Mouse (Mus musculus): ENCODE measurements at regions not wholly inside any gene's neighbourhood (a gene's known extent, or its start where the extent isn't known, plus 50 kb on each side); places are given as distances from the start of the nearest gene placed in this dataset.

DNA sequence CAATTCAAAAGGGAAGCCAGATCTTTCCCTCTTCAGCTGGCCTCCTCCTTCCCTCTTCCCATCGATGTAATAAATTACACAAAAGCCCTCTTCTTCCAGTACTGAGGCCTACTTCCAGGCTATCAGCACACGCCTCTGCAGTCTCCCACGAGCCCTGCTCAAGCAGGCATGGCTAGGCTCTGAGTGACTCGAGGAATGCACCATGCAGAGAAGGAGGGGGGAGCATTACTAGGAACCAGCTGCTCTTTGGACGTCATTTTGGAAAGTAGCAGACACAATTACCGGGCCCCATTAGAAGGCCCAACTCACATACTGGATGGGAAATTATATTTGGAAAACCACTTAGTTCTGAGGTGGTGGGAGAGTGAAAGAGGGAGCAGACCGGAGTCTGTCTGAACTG, 253.7 kb downstream of the Cd83 start:
- DNase-seq, result no peak

GRCm38 (mm10) chr13:44040640-44041039, 256.1 kb downstream of the Cd83 start:
- DNase-seq, result no peak

- DNase-seq, result no peak
Measured at GRCm38 (mm10) chr13:44042730-44043493, 258.3 kb downstream of the Cd83 start.

- DNase-seq, result no peak
Measured at GRCm38 (mm10) chr13:44043494-44043885, 258.9 kb downstream of the Cd83 start.

- no peak for DNase-seq
Measured at GRCm38 (mm10) chr13:44044546-44045216, 260.1 kb downstream of the Cd83 start.

GRCm38 (mm10) chr13:44046436-44046835, 261.9 kb downstream of the Cd83 start:
- DNase-seq, result no peak

- no peak for DNase-seq
Measured at GRCm38 (mm10) chr13:44054157-44054556, 269.6 kb downstream of the Cd83 start.

- no peak for DNase-seq
Measured at GRCm38 (mm10) chr13:44055573-44056491, 271.3 kb downstream of the Cd83 start.

DNA sequence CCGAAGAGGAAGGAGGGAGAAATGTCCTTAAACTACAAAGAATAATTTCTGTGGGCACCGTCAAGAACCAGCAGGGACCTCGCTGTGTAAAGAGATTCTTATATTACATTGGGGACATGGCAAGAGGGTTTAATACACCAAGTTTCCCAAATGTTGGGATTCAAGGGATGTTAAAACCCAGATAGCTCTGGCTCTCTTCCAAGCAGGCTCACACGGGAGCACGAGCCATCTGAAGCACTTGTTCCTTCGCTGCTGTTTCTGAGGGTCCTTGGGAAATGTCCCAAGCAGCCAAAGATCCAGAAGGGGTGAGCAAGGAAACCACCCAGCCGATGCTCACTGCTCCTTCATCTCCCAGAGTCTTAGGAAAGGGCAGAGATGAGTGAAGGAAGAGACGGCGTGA, 272.1 kb downstream of the Cd83 start:
- DNase-seq, result no peak

DNA sequence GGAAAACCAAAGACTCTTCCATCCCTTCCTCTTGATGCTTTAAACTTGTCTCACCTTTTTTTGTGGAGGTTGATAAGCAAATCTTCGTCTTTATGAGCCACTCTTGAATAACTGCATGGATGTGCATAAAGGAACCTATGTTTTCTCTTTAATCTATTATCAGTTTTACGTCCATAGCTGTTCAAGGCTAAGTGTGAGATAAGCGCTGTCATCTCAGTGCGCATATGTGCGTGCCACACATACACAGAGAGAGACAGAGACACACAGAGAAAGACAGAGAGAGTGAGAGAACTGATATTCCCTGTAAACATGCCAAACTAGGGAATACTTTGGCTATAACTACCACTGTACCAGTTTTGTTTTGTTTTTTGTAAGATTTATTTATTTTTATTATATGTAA, 273.0 kb downstream of the Cd83 start:
- DNase-seq, result no peak

- DNase-seq, result no peak
Measured at GRCm38 (mm10) chr13:44058277-44058676, 273.7 kb downstream of the Cd83 start.

DNA sequence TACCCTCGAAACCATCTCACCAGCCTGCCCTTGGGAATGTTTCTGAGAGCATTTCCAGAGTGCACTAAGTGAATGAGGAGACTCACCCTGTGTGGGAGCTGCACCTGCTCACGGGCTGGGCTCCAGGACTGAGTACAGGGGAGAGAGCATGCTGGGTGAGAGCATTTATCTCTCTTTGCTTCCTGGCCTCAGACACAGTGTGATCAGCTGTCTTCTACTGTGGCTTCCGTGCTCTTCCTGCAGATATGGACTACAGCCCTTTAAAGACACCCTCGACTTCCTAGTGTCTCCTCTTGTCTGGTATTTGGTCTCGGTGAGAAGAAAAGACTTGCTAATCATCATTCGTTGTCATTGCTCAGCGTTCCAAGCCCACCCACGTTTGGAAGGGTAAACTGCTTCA, 274.9 kb downstream of the Cd83 start:
- DNase-seq, result no peak

GRCm38 (mm10) chr13:44061286-44061685, 276.7 kb downstream of the Cd83 start:
- DNase-seq, result no peak

- DNase-seq, result no peak
Measured at GRCm38 (mm10) chr13:44061721-44062300, 277.2 kb downstream of the Cd83 start.

DNA sequence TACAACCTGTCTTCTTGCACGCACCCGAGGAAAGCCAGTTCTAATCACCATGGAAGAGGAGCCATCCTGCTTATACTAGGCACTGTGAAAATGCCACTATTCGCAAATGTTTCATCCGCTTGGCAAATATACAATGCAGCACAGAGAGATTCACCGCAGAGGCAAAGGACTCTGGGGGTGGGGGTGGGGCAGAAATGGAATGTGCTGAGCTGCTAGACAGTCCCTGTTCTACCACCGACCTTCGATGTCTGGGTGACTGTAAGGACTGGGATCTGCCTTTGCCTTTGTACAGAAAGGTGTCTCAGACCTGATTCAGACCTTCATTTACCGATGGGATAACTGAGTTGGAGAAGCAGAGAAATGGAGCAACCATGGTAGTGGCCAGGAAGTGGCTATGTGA, 278.7 kb downstream of the Cd83 start:
- DNase-seq, result no peak

DNA sequence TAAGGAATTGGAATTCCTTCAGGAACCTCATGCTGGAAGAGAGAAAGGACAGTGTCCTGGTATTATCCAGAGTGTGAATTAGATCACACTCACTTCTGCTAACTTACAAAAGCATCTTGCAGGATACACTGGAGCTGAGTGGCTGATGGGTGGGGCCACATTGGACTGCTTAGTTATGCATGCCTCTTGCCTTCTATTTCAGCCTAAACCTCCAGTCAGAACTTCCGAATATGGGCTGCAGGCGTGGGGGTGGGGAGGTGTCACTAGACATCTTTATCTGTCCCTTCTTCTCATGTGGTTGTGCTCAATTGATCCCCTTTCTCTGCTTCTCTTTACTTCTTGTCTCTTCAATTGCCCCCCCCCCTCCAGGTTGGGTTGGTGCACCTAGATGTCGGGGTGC, 279.5 kb downstream of the Cd83 start:
- no peak for DNase-seq

GRCm38 (mm10) chr13:44065741-44066185, 281.2 kb downstream of the Cd83 start:
- DNase-seq, result no peak

GRCm38 (mm10) chr13:44067244-44067643, 282.7 kb downstream of the Cd83 start:
- DNase-seq, result no peak

GRCm38 (mm10) chr13:44068951-44069350, 284.4 kb downstream of the Cd83 start:
- no peak for DNase-seq

GRCm38 (mm10) chr13:44073122-44073521, 288.5 kb downstream of the Cd83 start:
- no peak for DNase-seq

- DNase-seq, result no peak
Measured at GRCm38 (mm10) chr13:44074172-44074571, 289.6 kb downstream of the Cd83 start.

DNA sequence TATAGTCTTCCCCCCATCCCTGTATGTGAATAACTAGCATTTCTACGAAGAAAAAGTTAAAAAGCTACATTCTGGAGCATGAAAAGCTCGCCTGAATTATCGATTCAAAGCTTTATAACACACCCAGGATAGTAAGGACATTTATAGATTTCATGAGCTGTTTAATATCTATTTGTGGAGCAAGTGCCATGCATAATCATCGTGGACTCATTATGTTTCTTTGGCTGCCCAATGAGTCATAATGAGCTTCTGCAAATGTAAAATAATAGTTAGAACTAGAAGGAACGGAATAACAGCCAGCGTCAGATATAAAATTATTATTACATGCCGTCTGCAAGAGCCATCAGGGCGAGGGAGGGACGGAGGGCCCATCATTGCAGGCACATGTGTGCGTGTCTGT, 292.4 kb downstream of the Cd83 start:
- no peak for DNase-seq

Data from gastrocnemius, postnatal 10 days (tissue).